Mouse (Mus musculus) embryo, embryonic 11 days (tissue): ENCODE measurements at regions not wholly inside any gene's neighbourhood (a gene's known extent, or its start where the extent isn't known, plus 50 kb on each side); places are given as distances from the start of the nearest gene placed in this dataset.

Experiments used
- DNase-seq: peaks from one replicate; pipeline ENCODE4 v3.0.0-alpha.2; 2015

GRCm38 (mm10) chr3:54443791-54444190 lies 82.9 kb downstream of the Postn start:
- peak; percentile 9 for DNase-seq

- DNase-seq = no peak
These were observed 86.0 kb downstream of the Postn start for GRCm38 (mm10) chr3:54446889-54447288.

- DNase-seq = no peak
These were observed 96.5 kb downstream of the Postn start for GRCm38 (mm10) chr3:54457416-54457815.

- DNase-seq = no peak
These were observed 100.5 kb downstream of the Postn start for GRCm38 (mm10) chr3:54461366-54461765.

- DNase-seq = no peak
These were observed 105.2 kb downstream of the Postn start for GRCm38 (mm10) chr3:54466097-54466496.

GRCm38 (mm10) chr3:54474209-54474608 lies 113.3 kb downstream of the Postn start:
- no peak for DNase-seq

- DNase-seq = no peak
These were observed 115.0 kb downstream of the Postn start for GRCm38 (mm10) chr3:54475879-54476278.

- peak; percentile 9 for DNase-seq
These were observed 117.1 kb downstream of the Postn start for GRCm38 (mm10) chr3:54477986-54478385.

GRCm38 (mm10) chr3:54480251-54480650 lies 119.3 kb downstream of the Postn start:
- no peak for DNase-seq

- DNase-seq = no peak
These were observed 126.4 kb downstream of the Postn start for GRCm38 (mm10) chr3:54487346-54487745.

- peak; percentile 14 for DNase-seq
These were observed 126.9 kb downstream of the Postn start for GRCm38 (mm10) chr3:54487844-54488243.

- DNase-seq = no peak
These were observed 129.5 kb downstream of the Postn start for GRCm38 (mm10) chr3:54490249-54490900.

- DNase-seq = no peak
These were observed 132.7 kb downstream of the Postn start for GRCm38 (mm10) chr3:54493567-54493966.

- DNase-seq = no peak
These were observed 144.1 kb downstream of the Postn start for GRCm38 (mm10) chr3:54504997-54505396.

GRCm38 (mm10) chr3:54507575-54507974 lies 146.7 kb downstream of the Postn start:
- no peak for DNase-seq

- no peak for DNase-seq
These were observed 148.0 kb downstream of the Postn start for GRCm38 (mm10) chr3:54508906-54509305.

GRCm38 (mm10) chr3:54517251-54517650 lies 156.3 kb downstream of the Postn start:
- no peak for DNase-seq

GRCm38 (mm10) chr3:54522716-54523115 lies 161.8 kb downstream of the Postn start:
- DNase-seq = no peak

- no peak for DNase-seq
These were observed 165.7 kb downstream of the Postn start for GRCm38 (mm10) chr3:54526618-54527017.

- no peak for DNase-seq
These were observed 164.3 kb upstream of the Supt20 start for GRCm38 (mm10) chr3:54528292-54528691.

- DNase-seq = no peak
These were observed 162.4 kb upstream of the Supt20 start for GRCm38 (mm10) chr3:54530251-54530650.

- DNase-seq = no peak
These were observed 157.2 kb upstream of the Supt20 start for GRCm38 (mm10) chr3:54535361-54535760.

- no peak for DNase-seq
These were observed 154.6 kb upstream of the Supt20 start for GRCm38 (mm10) chr3:54538055-54538454.

- DNase-seq = no peak
These were observed 152.0 kb upstream of the Supt20 start for GRCm38 (mm10) chr3:54540540-54541080.

- no peak for DNase-seq
These were observed 151.2 kb upstream of the Supt20 start for GRCm38 (mm10) chr3:54541389-54541788.
